Mouse (Mus musculus) frontal cortex, postnatal 14 days (tissue): ENCODE data around the gene Rpa3.

Experiments used
- DNase-seq, 2 experiments: peaks; one replicate each; pipeline ENCODE4 v3.0.0; 2022; ENCODE audit warnings: low spot score in 2 of 2

The Rpa3 gene

GRCm38 (mm10) chr6:8259004-8259666 is at the start of gene Rpa3, which contains the start of the genes Umad1 and Gm45062:
Gene Rpa3 (minus strand): TSS chr6:8259173.
Gene Umad1 (plus strand): TSS chr6:8259288.
Gene Gm45062 (plus strand): TSS chr6:8259450.
- peak; percentile 98 for DNase-seq

GRCm38 (mm10) chr6:8307878-8308775 is 49.2 kb upstream of the Rpa3 start:
- DNase-seq = no peak

- no peak for DNase-seq
These were observed 40.3 kb upstream of the Rpa3 start for GRCm38 (mm10) chr6:8299066-8299863.

- no peak for DNase-seq
These were observed 35.2 kb upstream of the Rpa3 start for GRCm38 (mm10) chr6:8294048-8294784.

GRCm38 (mm10) chr6:8288755-8289580 is 30.0 kb upstream of the Rpa3 start:
- no peak for DNase-seq

- DNase-seq = no peak
These were observed 27.2 kb upstream of the Rpa3 start for GRCm38 (mm10) chr6:8286146-8286545.

GRCm38 (mm10) chr6:8285401-8285960 is 26.5 kb upstream of the Rpa3 start:
- DNase-seq = no peak

- DNase-seq = no peak
These were observed 24.3 kb upstream of the Rpa3 start for GRCm38 (mm10) chr6:8283255-8283654.

- no peak for DNase-seq
These were observed 19.5 kb upstream of the Rpa3 start for GRCm38 (mm10) chr6:8278426-8279002.

GRCm38 (mm10) chr6:8276431-8276830 is 17.5 kb upstream of the Rpa3 start:
- DNase-seq = no peak

- peak in 1 of 2 experiments; percentile 78 for DNase-seq
These were observed 16.1 kb upstream of the Rpa3 start for GRCm38 (mm10) chr6:8275098-8275497.

- DNase-seq = peak in 1 of 2 experiments; percentile 40
These were observed 15.5 kb upstream of the Rpa3 start for GRCm38 (mm10) chr6:8274387-8275054.

GRCm38 (mm10) chr6:8271047-8271446 is 12.1 kb upstream of the Rpa3 start:
- DNase-seq = no peak

GRCm38 (mm10) chr6:8259667-8260044 is 683 bp upstream of the Rpa3 start:
- DNase-seq = no peak

GRCm38 (mm10) chr6:8258316-8258715 is 657 bp downstream of the Rpa3 start:
- no peak for DNase-seq

- no peak for DNase-seq
These were observed 30.4 kb downstream of the Rpa3 start for GRCm38 (mm10) chr6:8228596-8228995.

GRCm38 (mm10) chr6:8227035-8227434 is 31.9 kb downstream of the Rpa3 start:
- no peak for DNase-seq

- no peak for DNase-seq
These were observed 48.3 kb downstream of the Rpa3 start for GRCm38 (mm10) chr6:8210661-8211060.

GRCm38 (mm10) chr6:8209866-8210186 is 49.1 kb downstream of the Rpa3 start:
- DNase-seq = no peak
